In genomic region chr4:104367741-104368411, GRCm38 (mm10) we compare ENCODE assay signal across 8 mouse cellular contexts.
DNase-seq lines count a peak whose midpoint lies in the region; ATAC-seq and TF ChIP-seq lines count a peak whose summit lies in the region.

No protein-coding gene starts in this region.

- intact Hi-C loops in gastrocnemius, adult 2 months (cut with DNase I): no loop called here

- WGBS in embryonic facial prominence, embryonic 15.5 days: under 1% methylated on average over 48 of the region's 48 CpGs
- WGBS in hindbrain, embryonic 12.5 days: under 1% methylated on average over 35 of the region's 48 CpGs
- 1% methylated on average over 48 of the region's 48 CpGs for WGBS in limb, embryonic 12.5 days
- under 1% methylated on average over 48 of the region's 48 CpGs for WGBS in olfactory bulb, adult 2 months

- peaks cover 20% of the 10 kb centered on the region for H3K4me1 ChIP-seq in embryonic facial prominence, embryonic 15.5 days
- H3K4me1 ChIP-seq in hindbrain, embryonic 12.5 days: peaks cover 15% of the 10 kb centered on the region; the same call in 1 of the 2 replicates
- H3K4me1 ChIP-seq in limb, embryonic 12.5 days (replicated peaks): peaks cover 23% of the 10 kb centered on the region
- H3K4me1 ChIP-seq in olfactory bulb, adult 2 months (ENCODE audit: control insufficient read depth, insufficient read depth, low read length): peaks cover 4% of the 10 kb centered on the region; the same call in 1 of the 2 replicates

- H3K9me3 ChIP-seq in embryonic facial prominence, embryonic 15.5 days (replicated peaks): no peaks in the 10 kb centered on the region
- no peaks in the 10 kb centered on the region for H3K9me3 ChIP-seq in hindbrain, embryonic 12.5 days (replicated peaks)
- no peaks in the 10 kb centered on the region for H3K9me3 ChIP-seq in limb, embryonic 12.5 days

- peak overlapping the region; percentile 74 for H3K4me3 ChIP-seq in gastrocnemius, adult 2 months
- peak overlapping the region; percentile 66 for H3K4me3 ChIP-seq in embryonic facial prominence, embryonic 15.5 days (replicated peaks)
- peak overlapping the region; percentile 72 for H3K4me3 ChIP-seq in hindbrain, embryonic 12.5 days
- H3K4me3 ChIP-seq in limb, embryonic 12.5 days (replicated peaks): peak overlapping the region; percentile 69
- peak overlapping the region; percentile 71 for H3K4me3 ChIP-seq in olfactory bulb, adult 2 months (ENCODE audit: insufficient read depth, low read depth, low read length)

- H3K27me3 ChIP-seq in embryonic facial prominence, embryonic 15.5 days: peaks cover 71% of the 10 kb centered on the region
- H3K27me3 ChIP-seq in hindbrain, embryonic 12.5 days: peaks cover 15% of the 10 kb centered on the region
- H3K27me3 ChIP-seq in limb, embryonic 12.5 days: peaks cover 73% of the 10 kb centered on the region

- TF ChIP-seq CTCF in gastrocnemius, adult 2 months (IDR thresholded peaks at IDR 0.05): no peak
- TF ChIP-seq CTCF in olfactory bulb, adult 2 months (IDR thresholded peaks at IDR 0.05; ENCODE audit: insufficient read depth, low read depth, low read length): no peak

- H3K9ac ChIP-seq in embryonic facial prominence, embryonic 15.5 days: peak overlapping the region; percentile 18
- H3K9ac ChIP-seq in hindbrain, embryonic 12.5 days: peak overlapping the region; percentile 78
- H3K9ac ChIP-seq in limb, embryonic 12.5 days (replicated peaks): peak overlapping the region; percentile 65

- H3K4me2 ChIP-seq in embryonic facial prominence, embryonic 15.5 days (replicated peaks): peak overlapping the region; percentile 93
- H3K4me2 ChIP-seq in hindbrain, embryonic 12.5 days (replicated peaks): peak overlapping the region; percentile 88
- H3K4me2 ChIP-seq in limb, embryonic 12.5 days: peak overlapping the region; percentile 94

- ATAC-seq in embryonic facial prominence, embryonic 15.5 days (ENCODE audit: insufficient number of reproducible peaks, low FRiP score, low TSS enrichment, low read depth): peak; percentile 40; the same call in 1 of the 2 replicates
- peak; percentile 46 for ATAC-seq in hindbrain, embryonic 12.5 days (ENCODE audit: low FRiP score)
- ATAC-seq in limb, embryonic 12.5 days (ENCODE audit: insufficient number of reproducible peaks, insufficient read depth, low FRiP score, low TSS enrichment, low read depth): peak; percentile 30; the same call in 1 of the 2 replicates

- DNase-seq in gastrocnemius, adult 2 months: no peak
- no peak for DNase-seq in gastrocnemius, adult 8-10 months (ENCODE audit: low spot score in 2 of 2)
- DNase-seq in adrenal gland, postnatal 25 days: peak; percentile 2
- no peak for DNase-seq in thymus, postnatal 10 days (ENCODE audit: low spot score in 2 of 2)

- H3K36me3 ChIP-seq in embryonic facial prominence, embryonic 15.5 days: no peaks in the 10 kb centered on the region
- no peaks in the 10 kb centered on the region for H3K36me3 ChIP-seq in hindbrain, embryonic 12.5 days
- no peaks in the 10 kb centered on the region for H3K36me3 ChIP-seq in limb, embryonic 12.5 days

- TF ChIP-seq POLR2A in olfactory bulb, adult 2 months (IDR thresholded peaks at IDR 0.05; ENCODE audit: insufficient read depth, low read depth, low read length): no peak

- H3K27ac ChIP-seq in gastrocnemius, adult 2 months: no peak overlapping the region
- peak overlapping the region; percentile 17; the same call in 1 of the 2 replicates for H3K27ac ChIP-seq in embryonic facial prominence, embryonic 15.5 days (replicated peaks)
- H3K27ac ChIP-seq in hindbrain, embryonic 12.5 days: peak overlapping the region; percentile 88
- peak overlapping the region; percentile 53 for H3K27ac ChIP-seq in limb, embryonic 12.5 days
- H3K27ac ChIP-seq in olfactory bulb, adult 2 months (ENCODE audit: insufficient read depth, low read depth, low read length): peak overlapping the region; percentile 27

Comparison
In these comparisons a context has a peak if more than half of its experiments do, and no peak if none do; other contexts are left out.
1. H3K9ac ChIP-seq: peak in every context shown above with its lines; median percentile 78 in hindbrain, embryonic 12.5 days; 65 in limb, embryonic 12.5 days; 18 in embryonic facial prominence, embryonic 15.5 days.